Mouse (Mus musculus) intestine, postnatal 0 days (tissue): ENCODE data around the gene Usp40. TPM values are rescaled to one million over a fixed set of nuclear protein-coding genes. Genes with fewer than 3 reads are reported as not detected.

Source experiments
- ATAC-seq: fragments of 200-750 bp; cut with Nextera tagmentation; 2 replicates; pipeline ENCODE4 v1.8.0; 2017; ENCODE audit warnings: mild to moderate bottlenecking, moderate TSS enrichment, moderate library complexity
- H3K27ac ChIP-seq: fragments of 300-500 bp; sonication (generic); 2 replicates; pipeline ENCODE4 v1.5.1; 2014; ENCODE audit warnings: mild to moderate bottlenecking, low read depth, low read length, moderate library complexity
- H3K27me3 ChIP-seq: fragments of 300-500 bp; sonication (generic); replicated peaks from 2 replicates; pipeline ENCODE4 v1.6.1; 2014; ENCODE audit warnings: low read length, mixed read lengths; ENCODE audit not compliant: control insufficient read depth, insufficient read depth
- H3K36me3 ChIP-seq: fragments of 300-500 bp; sonication (generic); 2 replicates; pipeline ENCODE4 v1.6.1; 2014; ENCODE audit warnings: mild to moderate bottlenecking, moderate library complexity; ENCODE audit not compliant: control insufficient read depth, insufficient read depth
- H3K4me1 ChIP-seq: fragments of 300-500 bp; sonication (generic); replicated peaks from 2 replicates; pipeline ENCODE4 v1.6.1; 2014; ENCODE audit warnings: antibody characterized with exemption, low read length, mixed read lengths; ENCODE audit not compliant: control insufficient read depth, insufficient read depth
- H3K4me2 ChIP-seq: fragments of 300-500 bp; sonication (generic); replicated peaks from 2 replicates; pipeline ENCODE4 v1.6.1; 2014; ENCODE audit warnings: low read depth, mild to moderate bottlenecking, moderate library complexity
- H3K4me3 ChIP-seq: fragments of 300-500 bp; sonication (generic); 2 replicates; pipeline ENCODE4 v1.5.1; 2014; ENCODE audit warnings: low read depth, low read length
- H3K9ac ChIP-seq: fragments of 300-500 bp; sonication (generic); 2 replicates; pipeline ENCODE4 v1.6.1; 2014; ENCODE audit warnings: mild to moderate bottlenecking, low read depth, low read length
- H3K9me3 ChIP-seq: fragments of 300-500 bp; sonication (generic); 2 replicates; pipeline ENCODE4 v1.6.1; 2016; ENCODE audit warnings: mixed run types; ENCODE audit not compliant: control insufficient read depth
- CTCF ChIP-seq: sonication (generic); IDR thresholded peaks from 2 replicates; pipeline ENCODE4 v1.5.1; 2016; ENCODE audit warnings: low read depth, mild to moderate bottlenecking, control low read depth, antibody characterized with exemption, moderate library complexity
- WGBS: fragments of 180-500 bp; shearing (Covaris S2); extraction: QIAGEN DNeasy Blood & Tissue Kit; methylation state at CpG from one replicate; pipeline ENCODE4 v1.1.7; 2014; 5-methylcytosine and 5-hydroxymethylcytosine counted together
- polyA plus RNA-seq: library from polyadenylated mRNA; unstranded; fragments of >200 nt; fragmentation: Nextera tagmentation; extraction: Ambion mirVana; gene quantifications from 2 replicates; pipeline ENCODE4 v1.2.1, GENCODE M21; 2015

Usp40 gene
- polyA plus RNA-seq, 1 experiment from 2014 or later: 12.3 TPM

GRCm38 (mm10) chr1:87920056-87920614 lies 88.2 kb downstream of the Usp40 start:
- H3K36me3 ChIP-seq: peaks cover 71% of the 10 kb centered on the region
- H3K27me3 ChIP-seq: no peaks in the 10 kb centered on the region
- H3K9me3 ChIP-seq: no peaks in the 10 kb centered on the region
- H3K4me1 ChIP-seq: no peaks in the 10 kb centered on the region
- peak; percentile 76 for ATAC-seq
- 0 out of 2 replicates have a peak overlapping the region, but pooled peaks have one; percentile 0 for H3K9ac ChIP-seq
- WGBS: 30% methylated on average over 3 of the region's 3 CpGs
- H3K4me2 ChIP-seq: no peak overlapping the region
- TF ChIP-seq CTCF: no peak
- H3K27ac ChIP-seq: peak overlapping the region; percentile 57
- no peak overlapping the region for H3K4me3 ChIP-seq

DNA sequence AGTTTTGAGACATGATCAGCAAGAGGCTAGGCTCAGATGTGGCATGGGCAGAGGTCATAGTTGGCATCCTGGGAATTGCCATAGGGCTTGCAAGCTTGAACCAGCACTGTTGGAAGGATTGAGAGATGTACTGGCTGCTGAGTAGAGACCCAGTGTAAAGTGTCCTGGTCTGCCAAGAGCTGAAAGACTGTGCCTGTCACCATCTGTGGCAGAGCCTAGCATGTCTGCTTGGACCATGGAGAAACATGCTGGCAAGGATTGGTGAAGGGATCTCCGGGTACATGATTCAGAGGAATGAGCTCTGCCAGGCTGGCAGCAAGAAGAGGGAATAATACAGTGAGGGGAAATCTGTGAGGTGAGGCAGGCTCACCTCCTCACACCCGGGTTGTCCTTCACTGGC lies 90.3 kb downstream of the Usp40 start:
- H3K4me3 ChIP-seq: no peak overlapping the region
- H3K4me2 ChIP-seq: no peak overlapping the region
- peaks cover 58% of the 10 kb centered on the region for H3K36me3 ChIP-seq
- H3K9ac ChIP-seq: no peak overlapping the region
- 97% methylated on average over 2 of the region's 2 CpGs for WGBS
- H3K27ac ChIP-seq: no peak overlapping the region
- H3K4me1 ChIP-seq: 0 out of 2 replicates have a peak, but pooled peaks cover 4% of the 10 kb centered on the region
- ATAC-seq: no peak
- no peak for TF ChIP-seq CTCF
- H3K27me3 ChIP-seq: no peaks in the 10 kb centered on the region
- H3K9me3 ChIP-seq: no peaks in the 10 kb centered on the region

- H3K4me1 ChIP-seq: 0 out of 2 replicates have a peak, but pooled peaks cover 4% of the 10 kb centered on the region
- no peak overlapping the region for H3K4me2 ChIP-seq
- no peak for ATAC-seq
- 98% methylated on average over 3 of the region's 3 CpGs for WGBS
- no peak overlapping the region for H3K9ac ChIP-seq
- no peaks in the 10 kb centered on the region for H3K27me3 ChIP-seq
- no peak for TF ChIP-seq CTCF
- H3K9me3 ChIP-seq: no peaks in the 10 kb centered on the region
- H3K36me3 ChIP-seq: peaks cover 56% of the 10 kb centered on the region
- H3K4me3 ChIP-seq: no peak overlapping the region
- no peak overlapping the region for H3K27ac ChIP-seq
These were observed 91.0 kb downstream of the Usp40 start for GRCm38 (mm10) chr1:87917361-87917760.

DNA sequence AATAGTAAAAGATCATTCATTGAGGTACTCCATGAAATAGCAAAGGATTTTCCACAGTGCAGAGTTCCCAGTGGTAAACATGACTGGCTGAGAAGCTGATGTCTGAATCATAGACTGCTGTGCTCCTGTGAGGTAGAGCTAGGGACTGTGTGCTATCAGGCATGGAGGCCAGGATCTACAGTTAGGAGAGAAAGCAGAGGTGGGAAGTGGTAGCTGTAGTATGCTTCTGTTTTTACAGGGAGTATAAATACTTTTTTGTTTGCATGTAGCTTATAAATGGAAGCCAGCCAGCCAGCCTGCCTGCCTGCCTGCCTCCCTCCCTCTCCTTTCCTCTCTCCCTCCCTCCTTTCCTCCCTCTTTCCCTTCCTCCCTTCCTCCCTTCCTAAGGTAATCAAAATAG lies 95.0 kb downstream of the Usp40 start:
- H3K4me2 ChIP-seq: no peak overlapping the region
- no peak overlapping the region for H3K27ac ChIP-seq
- peaks cover 35% of the 10 kb centered on the region for H3K36me3 ChIP-seq
- H3K4me3 ChIP-seq: no peak overlapping the region
- ATAC-seq: no peak
- H3K4me1 ChIP-seq: peaks cover 9% of the 10 kb centered on the region; the same call in 1 of the 2 replicates
- H3K9ac ChIP-seq: no peak overlapping the region
- no peak for TF ChIP-seq CTCF
- no peaks in the 10 kb centered on the region for H3K9me3 ChIP-seq
- no peaks in the 10 kb centered on the region for H3K27me3 ChIP-seq

GRCm38 (mm10) chr1:87910428-87910827 lies 97.9 kb downstream of the Usp40 start:
- Histone ChIP-seq H3K4me2 (peak overlapping the region; percentile 53), H3K9ac (no peak overlapping the region), H3K27me3 (no peaks in the 10 kb centered on the region), H3K4me3 (no peak overlapping the region), H3K36me3 (peaks cover 8% of the 10 kb centered on the region), H3K27ac (peak overlapping the region; percentile 91), H3K9me3 (no peaks in the 10 kb centered on the region), H3K4me1 (peaks cover 17% of the 10 kb centered on the region; the same call in 1 of the 2 replicates)
- 37% methylated on average over 1 of the region's 1 CpGs for WGBS
- ATAC-seq: peak; percentile 65
- peak; percentile 48 for TF ChIP-seq CTCF

GRCm38 (mm10) chr1:87909565-87909964 lies 98.8 kb downstream of the Usp40 start:
- Histone ChIP-seq H3K9me3 (no peaks in the 10 kb centered on the region), H3K9ac (peak overlapping the region; percentile 45; the same call in 1 of the 2 replicates), H3K27me3 (no peaks in the 10 kb centered on the region), H3K4me2 (peak overlapping the region; percentile 53), H3K4me1 (peaks cover 17% of the 10 kb centered on the region; the same call in 1 of the 2 replicates), H3K27ac (peak overlapping the region; percentile 91), H3K36me3 (no peaks in the 10 kb centered on the region; the same call in 1 of the 2 replicates), H3K4me3 (peak overlapping the region; percentile 26)
- TF ChIP-seq CTCF: no peak
- no peak for ATAC-seq
